Mouse (Mus musculus) layer of hippocampus, postnatal 25 days (tissue): ENCODE results near the gene Rpl14. TPM values are rescaled to one million over a fixed set of nuclear protein-coding genes. Genes with fewer than 3 reads are reported as not detected.
A peak's percentile ranks its signal among the peaks of the same experiment; 100 is the strongest.
"Not testable (repeated sequence)": the region's sequence is repeated elsewhere in the genome, so short reads cannot be mapped to it uniquely, and the experiment has no call there.

Source experiments
- DNase-seq, 2 experiments: peaks; one replicate each; pipeline ENCODE4 v3.0.0; 2022; ENCODE audit warnings: mixed read lengths in 2 of 2, low spot score in 1 of 2; ENCODE audit errors: extremely low spot score in 1 of 2
- total RNA-seq, 2 experiments: library from RNA; stranded (reverse); gene quantifications; 2 replicates each; pipeline ENCODE4 v1.2.3; 2021

The Rpl14 gene
- total RNA-seq, result 100 to 1,000 TPM; 275 to 303 TPM

- peak; percentile 96 to 97 for DNase-seq
These were observed at the start of gene Rpl14 for GRCm38 (mm10) chr9:120570741-120571592. Gene Rpl14, plus strand, starts transcription at chr9:120571444.

GRCm38 (mm10) chr9:120527270-120527669 is 44.0 kb upstream of the Rpl14 start:
- DNase-seq, result no peak

GRCm38 (mm10) chr9:120527919-120528318 is 43.3 kb upstream of the Rpl14 start:
- DNase-seq, result no peak

- no peak for DNase-seq
These were observed 42.3 kb upstream of the Rpl14 start for GRCm38 (mm10) chr9:120528815-120529510.

- DNase-seq, result no peak
These were observed 40.8 kb upstream of the Rpl14 start for GRCm38 (mm10) chr9:120530471-120530870.

- DNase-seq, result no peak
These were observed 39.2 kb upstream of the Rpl14 start for GRCm38 (mm10) chr9:120532062-120532461.

GRCm38 (mm10) chr9:120532691-120533090 is 38.6 kb upstream of the Rpl14 start:
- no peak for DNase-seq

- not testable (repeated sequence) for DNase-seq
These were observed 37.7 kb upstream of the Rpl14 start for GRCm38 (mm10) chr9:120533446-120533950.

GRCm38 (mm10) chr9:120539662-120540251 is 31.5 kb upstream of the Rpl14 start, which contains the start of gene Entpd3:
Gene Entpd3, plus strand, starts transcription at chr9:120539818.
- DNase-seq, result peak; percentile 10 to 24

GRCm38 (mm10) chr9:120541411-120541810 is 29.8 kb upstream of the Rpl14 start:
- no peak for DNase-seq

- no peak for DNase-seq
These were observed 29.0 kb upstream of the Rpl14 start for GRCm38 (mm10) chr9:120542241-120542640.

- no peak for DNase-seq
These were observed 25.2 kb upstream of the Rpl14 start for GRCm38 (mm10) chr9:120545994-120546393.

- no peak for DNase-seq
These were observed 24.8 kb upstream of the Rpl14 start for GRCm38 (mm10) chr9:120546482-120546881.

GRCm38 (mm10) chr9:120547026-120547668 is 24.1 kb upstream of the Rpl14 start:
- DNase-seq, result no peak

GRCm38 (mm10) chr9:120550778-120551177 is 20.5 kb upstream of the Rpl14 start:
- no peak for DNase-seq

GRCm38 (mm10) chr9:120563590-120563989 is 7.7 kb upstream of the Rpl14 start:
- DNase-seq, result no peak

GRCm38 (mm10) chr9:120564247-120564646 is 7.0 kb upstream of the Rpl14 start:
- no peak for DNase-seq

GRCm38 (mm10) chr9:120566384-120566783 is 4.9 kb upstream of the Rpl14 start:
- DNase-seq, result no peak

- DNase-seq, result no peak
These were observed 2.3 kb upstream of the Rpl14 start for GRCm38 (mm10) chr9:120568917-120569316.

GRCm38 (mm10) chr9:120569721-120570333 is 1.4 kb upstream of the Rpl14 start:
- DNase-seq, result peak in 1 of 2 experiments; percentile 59
